Mouse (Mus musculus) adrenal gland, postnatal 25 days (tissue): ENCODE data around the gene Ppp1r36. TPM values are rescaled to one million over a fixed set of nuclear protein-coding genes. Genes with fewer than 3 reads are reported as not detected.
"Not testable (repeated sequence)": the region's sequence is repeated elsewhere in the genome, so short reads cannot be mapped to it uniquely, and the experiment has no call there.

Experiments
- DNase-seq: peaks from one replicate; pipeline ENCODE4 v3.0.0; 2021; ENCODE audit warnings: mixed read lengths
- total RNA-seq: library from RNA; stranded (reverse); gene quantifications from 2 replicates; pipeline ENCODE4 v1.2.3, GENCODE M21; 2021

Gene Ppp1r36
- total RNA-seq, 1 experiment from 2014 or later = 0.52 TPM

DNA sequence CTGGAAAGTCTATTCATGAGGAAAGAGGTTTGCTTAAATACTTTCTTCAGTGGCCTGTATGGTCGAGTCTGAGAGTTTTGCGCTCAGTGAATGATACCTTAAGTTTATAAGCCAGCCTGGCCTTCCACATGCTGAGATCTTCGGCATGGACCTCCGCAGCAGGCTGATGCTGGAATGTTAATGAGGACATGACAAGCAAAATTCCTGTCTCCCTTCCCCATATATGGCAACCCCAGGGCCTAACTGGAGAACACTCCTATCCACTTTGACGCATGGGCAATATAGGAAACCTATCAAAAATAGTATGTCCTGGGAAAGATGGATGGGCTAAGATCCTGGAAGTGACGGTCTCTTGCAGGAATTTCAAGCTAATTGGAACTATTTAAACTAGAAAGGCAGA lies 30.8 kb downstream of the Ppp1r36 start:
- no peak for DNase-seq

DNA sequence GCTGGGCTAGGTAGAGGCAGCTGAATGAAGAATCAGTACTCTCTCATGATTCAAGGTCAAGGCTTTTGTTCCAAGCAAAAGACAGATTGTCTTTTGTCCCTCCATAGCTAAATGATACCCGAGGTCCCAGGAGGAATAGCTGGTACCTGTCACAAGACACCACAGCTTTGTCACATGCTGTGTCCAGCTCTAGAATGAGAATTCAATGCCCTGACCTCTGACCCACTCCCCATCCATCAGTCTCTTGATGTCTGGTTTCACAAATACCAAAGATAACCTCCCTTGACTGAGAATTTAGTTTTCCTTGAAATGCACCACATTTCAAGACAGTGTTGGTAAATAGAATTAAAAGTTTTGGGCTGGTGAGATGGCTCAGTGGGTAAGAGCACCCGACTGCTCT lies 34.9 kb downstream of the Ppp1r36 start:
- DNase-seq = no peak

DNA sequence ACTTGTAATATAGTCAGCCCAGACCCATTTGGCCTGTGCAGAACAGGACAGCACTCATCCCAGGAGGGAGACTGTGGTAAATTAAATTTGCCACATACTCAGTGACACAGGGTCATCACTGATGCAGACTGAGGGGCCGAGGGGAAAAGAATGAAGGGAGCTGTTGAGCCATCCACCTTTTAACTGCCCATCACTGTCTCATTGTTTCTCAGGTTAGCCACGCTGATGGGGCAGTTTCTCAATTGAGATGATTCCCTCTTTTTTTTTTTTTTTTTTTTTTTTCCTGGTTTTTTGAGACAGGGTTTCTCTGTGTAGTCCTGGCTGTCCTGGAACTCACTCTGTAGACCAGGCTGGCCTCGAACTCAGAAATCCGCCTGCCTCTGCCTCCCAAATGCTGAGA lies 41.1 kb downstream of the Ppp1r36 start:
- DNase-seq = not testable (repeated sequence)

DNA sequence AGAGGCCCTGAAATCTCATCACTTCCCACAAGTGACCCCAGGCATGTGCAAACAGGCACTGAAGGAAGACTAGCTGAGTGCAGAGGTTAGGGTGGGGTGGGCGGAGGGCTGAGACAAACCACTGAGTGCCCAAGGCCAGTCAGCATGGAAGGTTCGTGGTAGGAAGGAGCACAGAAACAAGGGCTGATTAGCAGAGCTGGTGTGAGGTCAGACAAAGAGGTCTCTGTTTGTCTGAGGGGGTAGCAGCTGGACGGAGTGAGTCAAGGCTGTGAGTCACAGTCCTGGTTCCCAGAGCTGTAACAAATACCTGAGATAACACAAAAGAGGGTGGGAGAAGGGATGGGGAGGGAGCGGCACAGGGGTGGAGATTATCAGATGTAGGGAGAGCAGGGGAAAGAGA lies 41.7 kb downstream of the Ppp1r36 start:
- no peak for DNase-seq

DNA sequence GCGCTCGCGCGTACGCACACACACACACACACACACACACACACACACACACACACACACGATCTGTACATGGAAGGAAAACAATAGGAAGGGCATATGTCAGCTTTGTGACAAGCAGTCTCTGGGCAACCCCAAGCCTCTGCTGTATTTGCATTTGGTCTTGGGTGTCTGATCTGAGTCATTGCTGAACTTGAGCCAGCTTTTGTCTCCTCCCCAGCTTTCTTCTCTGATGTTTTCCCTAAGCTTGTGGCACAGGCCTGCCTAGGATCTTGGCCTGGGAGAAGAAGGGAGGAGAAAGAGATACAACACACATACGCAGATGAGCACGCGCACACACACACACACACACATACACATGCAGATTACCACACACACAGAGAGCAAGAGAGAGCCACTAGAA lies 46.1 kb downstream of the Ppp1r36 start:
- DNase-seq = peak; percentile 20

DNA sequence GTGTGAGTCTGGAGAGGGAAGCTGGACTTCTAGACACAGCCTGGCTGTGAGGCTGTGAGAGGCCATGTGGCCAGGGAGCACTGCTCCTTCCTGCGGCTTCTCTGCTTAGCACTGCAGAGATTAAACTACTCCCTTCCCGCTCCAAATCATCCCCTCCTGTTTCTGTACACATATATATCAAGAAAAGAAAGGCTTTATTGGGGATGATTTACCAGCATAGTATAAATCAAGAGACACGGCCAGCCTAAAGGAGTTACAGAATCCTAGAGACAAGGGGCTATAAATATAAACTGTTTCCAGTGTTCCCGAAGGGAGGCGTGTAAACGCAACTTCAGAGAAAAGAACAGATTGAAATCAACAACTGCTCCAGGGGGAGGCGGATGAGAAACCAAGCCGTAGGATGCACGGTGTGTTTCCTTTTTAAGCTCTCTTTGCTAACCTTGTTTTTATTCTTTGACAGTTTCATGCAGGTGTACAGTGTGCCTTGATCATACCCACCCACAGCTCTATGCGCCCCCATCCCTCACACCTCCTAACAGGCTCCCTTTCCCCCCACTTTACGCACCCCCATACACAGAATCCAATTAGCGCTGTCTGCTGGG lies 47.4 kb downstream of the Ppp1r36 start:
- no peak for DNase-seq

GRCm38 (mm10) chr12:76466651-76467050 lies 49.3 kb downstream of the Ppp1r36 start:
- DNase-seq = no peak

- DNase-seq = no peak
Observed at GRCm38 (mm10) chr12:76467256-76467655, 49.9 kb downstream of the Ppp1r36 start.

GRCm38 (mm10) chr12:76472046-76472445 lies 54.7 kb downstream of the Ppp1r36 start:
- peak; percentile 68 for DNase-seq

- DNase-seq = no peak
Observed at GRCm38 (mm10) chr12:76473562-76474245, 56.4 kb downstream of the Ppp1r36 start.

DNA sequence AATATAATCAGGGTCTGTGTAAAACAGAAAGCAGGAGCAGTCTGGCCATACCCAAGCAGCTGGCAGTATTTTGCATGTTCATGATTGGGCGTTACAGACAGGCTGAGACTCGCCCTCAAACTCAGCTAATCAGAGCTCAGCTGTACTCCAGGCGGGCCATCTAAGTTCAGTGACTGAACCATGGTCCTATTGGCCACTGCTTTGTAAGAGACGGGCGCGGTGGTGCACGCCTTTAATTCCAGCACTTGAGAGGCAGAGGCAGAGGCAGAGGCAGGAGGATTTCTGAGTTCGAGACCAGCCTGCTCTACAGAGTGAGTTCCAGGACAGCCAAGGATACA lies 56.9 kb downstream of the Ppp1r36 start:
- no peak for DNase-seq

DNA sequence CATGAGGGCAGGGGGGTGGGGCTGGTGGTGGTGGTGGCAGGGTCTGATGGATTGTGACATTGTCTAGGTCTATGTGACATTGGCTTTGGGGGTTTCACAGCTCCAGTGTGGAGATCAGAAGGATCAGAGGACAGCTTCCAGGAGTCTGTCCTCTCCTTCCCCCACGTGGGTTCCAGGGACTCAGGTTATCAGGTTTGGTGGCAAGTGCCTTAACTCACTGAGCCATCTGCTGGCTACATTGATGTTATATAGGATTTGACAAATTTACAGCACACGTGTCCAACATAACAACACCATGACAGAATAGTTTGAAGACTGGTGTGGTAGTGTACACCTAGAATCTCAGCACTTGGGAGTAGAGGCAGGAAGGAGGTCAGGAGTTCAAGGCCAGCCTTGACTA lies 57.5 kb downstream of the Ppp1r36 start:
- no peak for DNase-seq

DNA sequence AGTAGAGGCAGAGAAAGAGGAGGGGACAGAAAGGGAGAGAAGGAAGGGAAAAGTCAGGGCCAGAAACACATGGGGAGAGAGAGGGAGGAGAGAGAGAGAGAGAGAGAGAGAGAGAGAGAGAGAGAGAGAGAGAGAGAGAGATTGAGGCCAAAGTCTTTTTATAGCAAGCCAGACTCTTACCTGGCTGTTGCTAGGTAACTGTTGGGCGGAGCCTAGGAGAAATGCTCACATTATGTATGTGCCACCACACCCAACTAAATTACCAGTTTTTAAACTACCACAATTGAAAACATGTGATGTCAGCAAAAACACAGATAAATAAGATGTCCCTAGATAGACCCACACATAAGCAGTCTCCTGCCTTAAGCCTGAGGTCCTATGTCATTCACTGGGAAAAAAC lies 58.8 kb downstream of the Ppp1r36 start:
- DNase-seq = no peak

GRCm38 (mm10) chr12:76478309-76479023 lies 61.1 kb downstream of the Ppp1r36 start:
- no peak for DNase-seq

GRCm38 (mm10) chr12:76479174-76479573 lies 61.8 kb downstream of the Ppp1r36 start:
- DNase-seq = no peak

- DNase-seq = no peak
Observed at GRCm38 (mm10) chr12:76479836-76480495, 62.6 kb downstream of the Ppp1r36 start.

DNA sequence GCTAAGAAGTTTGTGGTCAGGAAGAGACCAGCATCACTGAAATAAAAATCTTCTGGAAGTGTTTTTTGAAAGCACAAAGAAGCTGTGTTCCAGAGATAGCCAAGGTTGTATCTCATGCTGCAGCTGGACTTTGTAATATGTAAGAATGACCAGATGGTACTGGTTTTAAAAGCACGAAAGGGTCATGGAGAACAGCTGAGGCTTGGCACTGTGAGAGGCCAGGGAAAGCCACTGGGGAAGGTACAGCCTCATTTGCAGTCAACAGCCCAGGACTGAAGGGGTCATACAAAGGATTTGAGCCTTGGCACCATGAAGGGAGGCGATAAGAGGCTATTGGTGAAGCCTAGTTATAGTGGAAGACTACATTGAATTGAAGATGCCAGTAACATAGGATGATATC lies 65.1 kb downstream of the Ppp1r36 start:
- no peak for DNase-seq

- no peak for DNase-seq
Observed at GRCm38 (mm10) chr12:76482948-76483347, 65.6 kb downstream of the Ppp1r36 start.

DNA sequence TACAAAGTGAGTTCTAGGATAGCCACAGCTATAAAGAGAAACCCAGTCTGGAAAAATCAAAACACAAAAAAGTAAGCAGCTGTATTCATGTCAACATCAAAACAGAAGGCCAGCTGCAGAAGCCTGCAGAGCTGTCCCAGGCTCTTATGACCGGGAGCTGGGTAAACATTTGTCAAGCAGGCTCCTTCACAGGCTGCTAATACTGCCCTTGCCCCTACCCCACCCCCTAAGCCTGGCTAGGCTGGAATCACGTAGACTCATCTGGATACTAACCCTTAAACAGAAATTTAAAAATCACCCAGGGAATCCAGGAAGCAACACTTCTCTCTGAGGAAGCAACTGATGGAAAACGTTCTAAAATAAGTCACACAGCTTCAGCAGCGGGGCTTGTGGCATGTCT lies 67.5 kb downstream of the Ppp1r36 start:
- DNase-seq = no peak

- no peak for DNase-seq
Observed at GRCm38 (mm10) chr12:76485381-76485780, 68.0 kb downstream of the Ppp1r36 start.

GRCm38 (mm10) chr12:76486943-76487342 lies 69.6 kb downstream of the Ppp1r36 start:
- no peak for DNase-seq
